Mouse (Mus musculus) adrenal gland, adult 18-20 months (tissue): Measurements from ENCODE around the gene Ube2f. TPM values are rescaled to one million over a fixed set of nuclear protein-coding genes. Genes with fewer than 3 reads are reported as not detected.

Experiments used
- DNase-seq, 2 experiments: peaks; one replicate each; pipeline ENCODE4 v3.0.0; 2021 to 2022; ENCODE audit warnings: low spot score in 2 of 2
- total RNA-seq, 2 experiments: library from RNA; stranded (reverse); gene quantifications; 1 replicate in 1 of 2; 2 replicates in 1 of 2; pipeline ENCODE4 v1.2.3; 2021

Ube2f gene
- total RNA-seq, 2 experiments from 2014 or later, result 92.7 to 117 TPM

DNA sequence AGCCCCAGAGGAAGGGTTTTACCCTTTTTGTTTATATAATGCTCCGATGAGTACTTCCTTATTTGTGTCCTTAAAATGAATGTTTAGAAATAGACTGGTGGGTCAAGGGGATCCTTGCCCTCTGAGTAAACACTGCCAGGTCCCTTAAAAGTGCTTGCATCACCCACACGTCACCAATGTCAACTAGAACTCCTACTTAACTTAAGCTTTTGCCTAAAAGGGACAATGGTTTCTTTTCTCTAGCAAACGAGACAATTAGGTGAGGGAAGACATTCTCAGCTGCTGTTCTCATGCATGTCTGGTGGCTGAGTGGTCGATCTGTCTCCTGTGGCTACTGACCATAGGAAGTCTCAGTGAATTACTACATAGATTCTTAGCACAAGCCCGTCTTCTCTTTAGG lies 18.2 kb upstream of the Ube2f start:
- DNase-seq, result no peak

DNA sequence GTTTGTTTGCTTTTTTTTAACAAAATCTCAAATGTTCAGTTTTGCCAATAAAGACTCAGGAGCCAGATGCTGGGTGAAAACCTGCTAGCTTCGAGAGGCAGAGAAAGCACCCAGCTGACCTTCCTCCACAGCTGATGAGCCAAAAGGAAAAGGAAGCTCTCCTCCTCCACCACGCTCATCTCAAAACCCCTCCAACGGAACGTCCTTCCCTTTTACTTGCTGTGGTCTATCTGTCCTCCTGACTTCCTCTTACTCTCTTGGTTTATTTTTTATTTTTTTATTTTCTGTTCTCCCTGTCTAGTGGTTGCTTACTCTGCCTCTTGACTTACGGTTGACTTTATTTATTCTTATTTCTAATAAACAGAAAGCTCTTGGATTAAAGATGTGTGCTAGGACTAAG lies 14.7 kb upstream of the Ube2f start:
- DNase-seq, result no peak

DNA sequence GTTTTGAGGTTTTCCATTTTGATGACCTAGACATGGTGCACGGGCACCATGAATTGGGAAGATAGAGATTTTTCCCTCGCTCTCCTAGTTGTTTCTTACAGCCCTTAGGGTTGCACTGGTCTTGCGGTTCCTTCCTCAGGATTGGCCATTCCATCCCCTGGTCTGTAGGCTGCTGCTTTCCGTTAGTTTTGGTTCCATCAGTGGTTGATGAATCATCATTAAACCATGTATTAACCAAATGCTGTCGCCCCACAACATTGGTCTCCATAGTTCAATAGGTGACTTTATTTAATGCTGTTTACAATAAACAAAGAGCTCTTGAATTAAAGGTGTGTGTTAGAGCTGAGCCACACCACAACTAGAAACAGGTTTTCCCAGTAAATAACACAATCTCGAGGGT lies 12.4 kb upstream of the Ube2f start:
- no peak for DNase-seq

DNA sequence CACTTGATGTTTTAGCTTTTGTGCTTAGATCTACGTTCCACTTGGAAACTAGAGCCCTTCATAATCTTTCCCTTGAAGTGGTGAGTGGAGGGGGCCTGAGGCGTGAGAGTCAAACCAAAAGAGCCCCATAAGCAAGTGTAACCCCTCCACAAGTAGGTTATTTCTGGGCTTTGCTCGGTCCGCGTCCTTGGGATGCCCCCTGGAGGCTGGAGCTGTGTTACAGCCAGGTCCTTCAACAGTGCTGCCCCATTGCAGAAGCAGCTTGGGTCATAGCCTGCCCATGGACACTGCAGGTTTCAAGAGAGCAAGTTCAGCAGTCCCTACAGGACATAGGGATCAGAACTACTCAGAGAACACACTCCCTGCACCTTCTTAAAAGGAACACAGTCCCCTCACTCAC lies 11.0 kb upstream of the Ube2f start:
- peak; percentile 33 to 63 for DNase-seq

DNA sequence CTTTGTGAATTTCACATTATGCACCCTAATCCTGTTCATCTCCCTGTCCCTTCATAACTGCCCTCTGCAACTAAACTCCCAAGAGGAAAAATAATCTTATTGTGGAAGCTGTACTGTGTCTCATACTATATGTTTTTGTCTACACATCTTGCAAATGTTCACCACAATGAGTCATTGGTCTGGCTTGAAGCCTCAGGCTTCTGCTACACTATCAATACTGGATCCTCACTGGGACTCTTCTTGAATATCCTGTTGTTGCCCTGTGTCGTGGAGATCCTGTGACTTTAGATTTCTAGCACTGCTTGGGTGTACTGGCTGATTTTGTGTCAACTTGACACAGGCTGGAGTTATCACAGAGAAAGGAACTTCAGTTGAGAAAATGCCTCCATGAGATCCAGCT lies 10.3 kb upstream of the Ube2f start:
- no peak for DNase-seq

DNA sequence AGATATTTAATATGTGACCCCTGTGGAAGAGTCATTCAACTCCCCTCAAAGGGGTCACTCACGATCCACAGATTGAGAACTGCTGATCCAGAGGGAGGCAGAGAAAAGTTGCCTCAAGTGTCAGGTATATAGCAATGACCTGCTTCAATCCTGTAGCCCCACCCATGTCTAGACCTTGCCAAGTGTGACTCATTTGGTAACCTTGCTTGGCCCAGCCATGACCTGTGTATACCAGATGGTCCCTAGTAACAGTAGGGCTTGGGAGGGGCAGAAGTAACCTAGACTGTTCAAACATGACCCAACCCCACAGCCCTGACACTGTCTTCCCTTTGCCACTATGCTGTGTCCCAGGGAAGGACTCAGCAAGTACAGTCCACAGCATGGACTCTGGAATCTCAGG lies 9.4 kb upstream of the Ube2f start:
- peak in 1 of 2 experiments; percentile 42 for DNase-seq

DNA sequence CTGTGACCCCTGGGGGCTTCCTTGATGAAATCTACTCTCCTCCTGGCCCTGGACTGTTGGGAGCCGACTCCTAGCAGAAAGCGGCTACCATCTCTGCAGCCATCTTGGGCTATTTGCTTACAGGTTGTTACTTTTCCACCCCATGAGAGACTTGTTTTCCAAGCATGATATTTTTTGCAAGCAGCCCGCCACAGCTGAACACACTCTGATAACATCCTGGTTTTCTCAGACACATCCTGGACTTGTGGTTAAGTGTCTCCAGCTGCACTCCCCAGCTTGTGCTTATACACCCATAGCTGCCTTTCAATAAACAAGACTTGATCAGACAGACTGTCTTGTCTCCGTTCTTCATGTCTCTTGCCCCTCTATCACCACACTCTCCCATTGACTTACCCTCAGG lies 8.9 kb upstream of the Ube2f start:
- no peak for DNase-seq

DNA sequence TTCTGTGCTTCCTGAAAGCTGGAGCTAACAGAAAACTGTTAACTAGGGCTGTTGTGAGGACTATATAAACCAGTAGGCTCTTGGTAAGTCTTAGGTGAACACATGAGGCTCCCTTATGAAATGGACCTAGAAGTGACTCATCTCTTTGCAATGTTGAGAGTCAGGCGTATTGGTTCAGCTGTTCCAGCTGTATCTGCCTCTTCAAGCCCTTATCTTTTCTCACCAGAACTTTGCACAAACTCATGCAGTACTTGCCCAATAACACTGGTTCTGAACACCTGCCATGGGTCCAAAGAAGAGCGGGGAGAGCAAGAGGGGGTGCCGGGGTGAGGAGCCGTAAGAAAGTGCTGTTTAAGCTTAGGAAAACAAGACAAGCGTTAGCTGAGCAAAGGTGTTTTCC lies 1.9 kb upstream of the Ube2f start:
- no peak for DNase-seq

DNA sequence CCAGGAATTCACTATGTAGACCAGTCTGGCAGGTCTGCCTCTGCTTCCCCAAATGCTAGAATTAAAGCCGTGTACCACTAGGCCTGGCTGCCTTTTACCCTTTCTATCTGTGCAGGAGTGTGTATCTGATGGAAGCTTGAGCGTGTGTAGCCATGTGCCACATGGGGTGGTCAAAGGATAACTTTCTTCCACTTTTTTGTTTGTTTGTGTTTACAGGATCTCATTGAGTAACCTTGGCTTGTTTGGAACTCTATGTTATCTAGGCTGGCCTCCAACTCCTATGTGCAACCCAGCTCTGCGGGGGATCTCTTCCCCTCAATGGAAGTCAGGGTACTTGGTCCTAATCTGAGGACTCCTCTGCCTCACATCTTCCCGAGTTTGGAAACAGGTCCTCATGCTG lies 1.1 kb upstream of the Ube2f start:
- DNase-seq, result no peak

DNA sequence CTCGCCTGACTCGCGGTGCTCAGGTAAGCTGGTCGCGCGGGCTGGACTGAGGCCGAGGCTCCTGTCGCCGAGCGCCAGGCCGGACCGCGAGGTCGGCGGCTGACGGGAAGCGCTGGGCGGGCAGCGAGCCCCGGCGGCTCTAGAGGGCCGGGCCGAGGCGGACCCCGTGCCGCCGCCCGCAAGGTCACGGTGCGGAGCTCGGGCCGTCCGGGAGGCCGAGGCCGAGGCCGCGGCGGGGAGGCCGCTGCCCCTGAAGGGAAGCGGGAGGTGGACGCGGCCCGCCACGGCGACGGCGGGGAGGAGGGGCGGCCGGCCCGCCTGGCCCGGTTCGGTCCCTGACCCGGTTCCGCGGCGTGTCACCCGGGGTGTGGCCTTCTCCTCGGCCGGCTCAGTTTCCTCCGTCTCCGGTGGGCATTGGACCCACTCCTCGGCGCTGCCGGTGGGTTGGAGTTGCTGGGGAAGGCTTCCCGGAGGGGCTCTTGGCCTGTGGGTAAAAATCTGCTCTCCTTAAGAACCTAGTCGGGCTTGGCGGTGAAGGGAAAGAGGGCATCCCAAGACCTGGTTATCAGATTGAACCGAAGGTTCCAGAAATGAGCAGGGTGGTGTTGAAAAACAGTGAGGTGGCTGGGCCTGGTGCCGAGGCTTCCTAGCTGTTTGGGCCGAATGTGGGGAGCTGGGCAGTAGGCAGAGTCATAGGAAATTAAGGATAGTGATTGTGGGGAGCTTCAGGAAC lies 477 bp downstream of the Ube2f start:
- peak; percentile 53 to 59 for DNase-seq

DNA sequence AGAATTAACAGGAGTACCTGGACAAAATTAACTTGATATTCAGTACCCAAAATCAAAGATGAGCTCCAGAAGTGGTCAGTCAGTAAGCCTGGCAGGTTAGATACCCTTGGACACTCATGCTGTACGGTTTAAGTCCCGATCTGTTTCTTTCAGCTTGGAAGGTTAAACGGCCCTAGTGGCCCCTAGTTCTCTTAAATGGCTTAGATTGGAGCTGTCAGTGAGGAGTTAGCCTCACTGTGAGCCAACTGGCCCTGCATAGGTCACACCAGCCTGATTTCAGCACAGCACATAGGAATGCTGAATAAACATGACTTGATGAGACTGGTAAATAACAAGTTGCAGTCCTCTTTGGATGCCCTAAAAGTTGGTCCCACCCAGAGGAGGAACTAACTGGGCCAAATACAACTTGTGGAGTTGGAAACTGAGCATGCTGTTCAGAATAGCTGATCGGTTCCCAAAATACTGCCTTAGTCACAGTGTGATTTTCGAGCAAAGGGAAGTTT lies 1.1 kb downstream of the Ube2f start:
- no peak for DNase-seq

DNA sequence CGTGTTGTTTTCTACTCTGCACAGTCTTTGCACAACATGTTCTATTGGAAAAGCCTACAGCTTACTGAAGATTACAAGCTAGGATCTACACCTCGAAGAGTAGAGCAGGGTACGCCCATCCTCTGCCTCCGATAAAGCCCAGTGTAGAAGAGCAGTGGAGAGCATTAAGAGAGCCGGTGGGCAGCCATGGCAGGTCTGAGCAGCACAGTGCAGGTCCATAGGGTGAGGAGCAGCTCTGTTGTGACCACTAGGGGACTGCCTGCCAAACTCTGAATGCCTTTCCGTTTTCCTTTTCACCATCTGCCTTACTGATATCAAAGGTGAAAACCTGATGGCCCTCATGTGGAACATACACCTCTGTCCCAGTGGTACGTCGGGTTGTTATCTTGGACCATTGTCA lies 1.8 kb downstream of the Ube2f start:
- DNase-seq, result no peak

DNA sequence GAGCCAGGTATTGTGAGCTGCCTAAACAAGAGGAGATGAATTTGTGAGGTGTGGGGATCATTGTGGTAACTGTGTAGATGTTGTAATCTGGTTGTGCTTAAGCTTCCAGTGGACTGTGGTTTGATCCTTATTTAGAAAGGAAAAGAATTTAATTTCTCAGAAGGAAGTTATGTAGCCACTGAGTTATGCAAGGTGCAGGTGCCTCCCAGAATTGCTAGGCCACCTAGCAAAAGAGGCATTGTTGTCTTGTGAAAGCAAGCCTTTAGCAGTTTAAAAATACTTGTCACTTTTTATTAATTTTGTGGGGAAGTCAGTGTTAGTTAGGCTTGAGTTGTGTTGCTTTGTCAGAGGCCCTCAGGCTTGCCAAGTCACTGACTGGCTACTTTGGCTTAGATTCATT lies 7.8 kb downstream of the Ube2f start:
- no peak for DNase-seq

DNA sequence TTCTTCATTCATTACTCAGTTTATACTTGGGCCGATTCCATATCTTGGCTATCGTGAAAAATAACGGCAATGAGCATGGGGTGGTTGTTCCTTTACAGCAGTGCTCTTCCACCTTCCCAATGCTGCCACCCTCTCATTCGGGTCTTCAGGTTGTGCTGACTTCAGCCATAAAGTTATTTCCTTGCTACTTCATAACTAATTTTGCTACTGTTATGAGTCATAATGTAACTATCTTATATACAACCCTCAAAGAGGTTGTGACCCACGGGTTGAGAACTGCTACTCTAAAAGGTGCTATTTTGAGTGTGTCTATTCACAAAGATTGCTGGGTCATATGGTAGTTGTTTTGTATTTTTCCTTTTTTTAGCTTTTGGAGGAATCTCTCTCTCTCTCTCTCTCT lies 9.7 kb downstream of the Ube2f start:
- no peak for DNase-seq

DNA sequence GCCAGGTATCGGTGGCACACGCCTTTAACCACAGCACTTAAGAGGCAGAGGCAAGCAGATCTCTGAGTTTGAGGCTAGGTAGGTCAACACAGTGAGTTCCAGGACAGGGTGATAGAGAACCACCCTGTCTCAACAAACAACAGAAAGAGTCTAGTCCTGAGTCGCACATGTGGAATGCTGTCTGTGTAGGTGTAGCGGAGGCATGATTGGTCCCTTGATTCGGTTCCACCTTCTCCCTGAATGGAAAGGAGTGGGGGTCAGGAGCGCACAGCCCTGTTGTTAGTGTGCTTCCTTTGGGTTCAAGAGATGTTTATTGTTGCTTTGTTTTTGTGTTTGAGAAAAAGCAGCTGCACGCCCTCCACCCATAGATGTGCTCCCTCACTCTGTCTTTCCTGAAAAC lies 12.4 kb downstream of the Ube2f start:
- DNase-seq, result no peak

DNA sequence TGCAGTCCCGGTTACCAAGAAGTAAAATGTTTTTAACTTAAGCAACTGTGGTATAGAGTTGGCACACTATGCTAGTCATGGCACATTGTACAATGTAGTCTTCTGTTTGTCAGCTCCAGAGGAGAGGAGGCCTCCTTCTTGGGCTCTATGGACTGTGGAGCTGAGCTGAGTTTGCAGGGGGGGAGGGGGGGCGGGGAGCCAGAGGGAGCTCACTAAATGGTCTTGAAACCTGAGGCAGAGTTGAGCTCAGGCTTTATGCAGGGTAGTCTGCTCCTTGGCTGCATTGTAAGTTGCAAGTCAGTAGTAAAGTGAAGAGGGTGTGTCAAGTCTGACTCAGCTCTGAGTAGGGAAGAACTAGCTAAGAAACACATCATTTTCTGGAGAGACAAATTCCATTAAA lies 22.2 kb downstream of the Ube2f start:
- no peak for DNase-seq

DNA sequence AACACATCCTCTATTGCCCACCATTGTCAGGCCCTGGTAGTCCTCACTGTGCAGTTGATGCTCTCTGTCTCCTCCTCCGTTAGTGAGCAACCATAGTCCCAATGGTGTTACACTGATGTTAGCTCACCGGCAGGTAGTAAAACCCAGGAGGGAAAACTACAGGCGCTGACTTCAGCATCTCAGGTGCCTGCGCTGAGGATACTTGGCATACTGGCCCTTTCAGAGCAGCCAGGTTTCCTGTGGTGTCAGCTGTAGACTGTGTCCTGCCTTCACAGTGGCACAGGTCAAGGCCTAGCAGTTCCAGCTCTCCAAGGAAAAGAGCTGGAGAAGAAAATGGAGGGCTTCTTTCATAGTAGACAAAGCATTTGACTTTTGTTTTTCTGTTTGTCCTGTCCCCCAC lies 26.5 kb downstream of the Ube2f start:
- no peak for DNase-seq

DNA sequence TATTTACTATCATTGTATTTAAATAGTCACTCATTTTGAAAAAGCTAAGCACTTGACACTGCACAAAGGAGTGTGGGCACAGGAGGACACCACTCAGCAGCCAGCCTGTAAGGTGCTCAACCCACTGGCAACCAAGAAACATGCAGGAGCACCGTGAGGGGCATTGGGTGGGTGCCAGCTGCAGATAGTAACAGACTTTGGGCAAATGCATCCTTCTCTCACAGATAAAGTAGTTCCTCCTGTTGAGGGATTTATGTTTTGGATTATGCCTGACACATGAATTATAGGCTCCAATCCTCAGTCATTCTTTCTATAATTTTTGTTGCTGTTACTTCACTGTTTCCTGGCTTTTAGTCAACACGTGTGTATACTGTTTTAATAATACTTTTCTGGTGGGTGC lies 27.4 kb downstream of the Ube2f start:
- DNase-seq, result no peak

DNA sequence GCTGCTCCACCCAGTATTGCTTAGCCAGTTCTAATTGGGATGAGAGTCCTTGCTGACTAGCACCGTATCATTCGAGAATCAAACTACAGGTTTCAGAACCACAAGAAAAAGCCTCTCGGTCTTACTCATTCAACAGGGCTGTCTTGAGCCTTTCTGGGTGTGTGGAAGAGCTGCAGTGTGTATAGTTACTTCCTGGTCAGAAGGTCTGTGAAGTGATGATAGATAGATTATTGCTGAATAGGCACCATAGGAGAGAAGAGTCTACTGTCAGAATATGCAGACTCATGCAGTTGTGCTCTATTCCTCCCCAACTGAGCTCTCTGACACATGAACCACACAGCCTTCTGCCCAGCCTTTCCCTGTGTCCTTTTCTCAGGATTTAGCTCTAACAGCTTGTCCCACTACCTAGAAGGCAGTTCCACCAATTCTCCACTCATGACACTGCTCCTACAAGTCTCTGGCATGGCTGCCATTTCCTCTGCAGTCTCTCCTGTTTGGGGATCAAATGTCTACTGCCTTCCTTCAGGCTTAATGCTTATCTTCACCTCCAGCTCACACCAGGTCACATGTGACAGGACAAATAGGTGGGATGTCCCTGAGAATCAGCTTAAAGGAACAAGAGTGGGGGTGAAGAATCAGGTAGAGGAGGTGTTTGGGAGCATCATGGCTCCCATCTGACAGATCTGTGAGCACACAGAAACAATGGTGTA lies 28.5 kb downstream of the Ube2f start:
- no peak for DNase-seq

DNA sequence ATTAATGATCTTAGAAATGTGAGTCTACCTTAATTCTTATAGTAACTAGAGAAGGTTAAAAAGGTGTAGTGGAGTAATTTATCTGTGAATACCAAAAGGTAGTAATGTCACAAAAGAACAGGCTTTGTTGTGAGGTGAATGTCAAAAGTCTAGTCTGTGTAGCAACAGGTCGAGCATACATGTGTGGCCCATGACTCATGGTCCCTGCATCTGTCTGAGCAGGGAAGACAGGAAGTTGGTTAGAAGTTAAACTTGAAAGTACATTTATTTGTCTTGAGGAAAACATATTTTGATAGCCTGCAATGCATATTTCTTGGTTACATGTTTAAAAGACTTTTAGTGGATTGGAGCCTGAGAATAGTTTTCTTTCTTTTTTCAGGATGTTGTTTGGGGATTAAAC lies 29.0 kb downstream of the Ube2f start:
- no peak for DNase-seq

DNA sequence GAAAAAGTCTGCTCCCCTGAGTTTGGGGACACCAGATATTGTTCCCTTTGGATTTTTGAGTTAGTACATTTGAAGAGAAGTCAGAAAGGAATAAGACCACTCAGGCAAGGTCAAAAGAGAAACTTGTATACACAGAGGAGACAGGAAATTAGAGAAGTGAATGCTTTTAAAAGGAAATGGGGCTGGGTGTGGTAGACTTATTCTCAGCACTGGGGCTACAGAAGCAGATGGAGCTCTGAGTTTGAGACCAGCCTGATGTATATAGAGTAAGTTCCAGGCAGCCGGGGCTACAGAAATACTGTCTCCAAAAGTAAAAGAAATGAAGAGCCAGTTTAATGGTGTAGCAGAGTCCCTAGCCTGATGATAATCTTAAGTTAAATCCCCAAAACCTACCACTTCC lies 32.5 kb downstream of the Ube2f start:
- DNase-seq, result no peak

DNA sequence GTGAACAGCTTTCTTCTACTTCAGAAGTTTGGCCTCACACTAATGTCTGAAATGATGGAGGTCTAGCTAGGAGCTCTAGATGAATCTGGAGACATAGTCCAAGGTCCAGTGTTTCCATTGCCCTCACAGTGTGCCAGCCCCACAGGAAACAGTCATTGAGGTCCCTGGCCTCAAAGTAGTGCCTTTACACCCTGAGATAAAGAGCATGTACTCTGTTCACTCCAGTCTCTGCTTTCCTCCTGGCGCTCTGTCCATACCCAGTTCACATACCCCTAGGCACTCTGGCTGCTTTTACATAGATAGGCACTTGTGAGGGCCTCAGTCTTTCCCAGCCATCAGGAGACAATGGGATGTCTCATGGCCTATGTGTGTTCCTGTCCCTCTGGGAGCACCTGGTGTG lies 39.3 kb downstream of the Ube2f start:
- DNase-seq, result no peak
